Mouse (Mus musculus): ENCODE measurements at regions not wholly inside any gene's neighbourhood (a gene's known extent, or its start where the extent isn't known, plus 50 kb on each side); places are given as distances from the start of the nearest gene placed in this dataset.
"Not testable (repeated sequence)": the region's sequence is repeated elsewhere in the genome, so short reads cannot be mapped to it uniquely, and the experiment has no call there.

GRCm38 (mm10) chr16:15389892-15390291 is 72.6 kb downstream of the Gm21897 start:
- 53% methylated on average over 1 of the region's 1 CpGs for WGBS
- Histone ChIP-seq H3K9ac (ENCODE audit: low read depth, low read length, severe bottlenecking) (no peak overlapping the region), H3K4me3 (replicated peaks; ENCODE audit: low read length) (no peak overlapping the region), H3K9me3 (ENCODE audit: control insufficient read depth, low read length) (no peaks in the 10 kb centered on the region), H3K36me3 (ENCODE audit: control insufficient read depth, insufficient read depth, low read length) (no peaks in the 10 kb centered on the region), H3K4me2 (replicated peaks; ENCODE audit: low read depth, low read length, severe bottlenecking) (no peak overlapping the region), H3K27ac (replicated peaks; ENCODE audit: low read depth, low read length) (no peak overlapping the region), H3K27me3 (ENCODE audit: control insufficient read depth, insufficient read depth, low read length) (no peaks in the 10 kb centered on the region), H3K4me1 (ENCODE audit: control insufficient read depth, insufficient read depth, low read length) (no peaks in the 10 kb centered on the region)
- DNase-seq (ENCODE audit: low spot score) (no peak), ATAC-seq (ENCODE audit: low FRiP score, low read depth) (no peak)
- TF ChIP-seq POLR2A (IDR thresholded peaks at IDR 0.05; ENCODE audit: borderline replicate concordance, extremely low read depth, insufficient read depth, insufficient read length): no peak

- no peaks in the 10 kb centered on the region for H3K9me3 ChIP-seq (ENCODE audit: control insufficient read depth, low read length)
- no peaks in the 10 kb centered on the region for H3K27me3 ChIP-seq (ENCODE audit: control insufficient read depth, insufficient read depth, low read length)
- H3K36me3 ChIP-seq (ENCODE audit: control insufficient read depth, insufficient read depth, low read length): no peaks in the 10 kb centered on the region
- DNase-seq (ENCODE audit: low spot score): no peak
- TF ChIP-seq POLR2A (IDR thresholded peaks at IDR 0.05; ENCODE audit: borderline replicate concordance, extremely low read depth, insufficient read depth, insufficient read length): no peak
- H3K4me1 ChIP-seq (ENCODE audit: control insufficient read depth, insufficient read depth, low read length): no peaks in the 10 kb centered on the region
- H3K4me2 ChIP-seq (replicated peaks; ENCODE audit: low read depth, low read length, severe bottlenecking): no peak overlapping the region
- 0 out of 2 replicates have a peak overlapping the region, but pooled peaks have one; percentile 16 for H3K27ac ChIP-seq (replicated peaks; ENCODE audit: low read depth, low read length)
- WGBS: 65% methylated on average over 3 of the region's 3 CpGs
- H3K4me3 ChIP-seq (replicated peaks; ENCODE audit: low read length): no peak overlapping the region
- H3K9ac ChIP-seq (ENCODE audit: low read depth, low read length, severe bottlenecking): no peak overlapping the region
- ATAC-seq (ENCODE audit: low FRiP score, low read depth): no peak
These were observed 113.1 kb downstream of the Gm21897 start for GRCm38 (mm10) chr16:15430352-15430751.

GRCm38 (mm10) chr16:15432681-15433080 is 115.4 kb downstream of the Gm21897 start:
- no peak overlapping the region for H3K4me3 ChIP-seq (replicated peaks; ENCODE audit: low read length)
- no peaks in the 10 kb centered on the region for H3K36me3 ChIP-seq (ENCODE audit: control insufficient read depth, insufficient read depth, low read length)
- H3K4me1 ChIP-seq (ENCODE audit: control insufficient read depth, insufficient read depth, low read length): no peaks in the 10 kb centered on the region
- H3K27me3 ChIP-seq (ENCODE audit: control insufficient read depth, insufficient read depth, low read length): no peaks in the 10 kb centered on the region
- H3K27ac ChIP-seq (replicated peaks; ENCODE audit: low read depth, low read length): no peak overlapping the region
- H3K4me2 ChIP-seq (replicated peaks; ENCODE audit: low read depth, low read length, severe bottlenecking): no peak overlapping the region
- TF ChIP-seq POLR2A (IDR thresholded peaks at IDR 0.05; ENCODE audit: borderline replicate concordance, extremely low read depth, insufficient read depth, insufficient read length): no peak
- no peaks in the 10 kb centered on the region for H3K9me3 ChIP-seq (ENCODE audit: control insufficient read depth, low read length)
- no peak for DNase-seq (ENCODE audit: low spot score)
- no peak overlapping the region for H3K9ac ChIP-seq (ENCODE audit: low read depth, low read length, severe bottlenecking)
- ATAC-seq (ENCODE audit: low FRiP score, low read depth): no peak

- H3K27me3 ChIP-seq (ENCODE audit: control insufficient read depth, insufficient read depth, low read length); H3K4me2 ChIP-seq (replicated peaks; ENCODE audit: low read depth, low read length, severe bottlenecking); ATAC-seq (ENCODE audit: low FRiP score, low read depth); DNase-seq (ENCODE audit: low spot score); H3K4me3 ChIP-seq (replicated peaks; ENCODE audit: low read length); H3K9ac ChIP-seq (ENCODE audit: low read depth, low read length, severe bottlenecking); H3K9me3 ChIP-seq (ENCODE audit: control insufficient read depth, low read length); H3K4me1 ChIP-seq (ENCODE audit: control insufficient read depth, insufficient read depth, low read length); H3K27ac ChIP-seq (replicated peaks; ENCODE audit: low read depth, low read length); H3K36me3 ChIP-seq (ENCODE audit: control insufficient read depth, insufficient read depth, low read length): not testable (repeated sequence)
These were observed 145.6 kb downstream of the Gm21897 start for GRCm38 (mm10) chr16:15462856-15463255.

- no peak overlapping the region for H3K27ac ChIP-seq (replicated peaks; ENCODE audit: low read depth, low read length)
- H3K27me3 ChIP-seq (ENCODE audit: control insufficient read depth, insufficient read depth, low read length): no peaks in the 10 kb centered on the region
- H3K4me1 ChIP-seq (ENCODE audit: control insufficient read depth, insufficient read depth, low read length): no peaks in the 10 kb centered on the region
- H3K36me3 ChIP-seq (ENCODE audit: control insufficient read depth, insufficient read depth, low read length): no peaks in the 10 kb centered on the region
- no peak for TF ChIP-seq POLR2A (IDR thresholded peaks at IDR 0.05; ENCODE audit: borderline replicate concordance, extremely low read depth, insufficient read depth, insufficient read length)
- H3K4me3 ChIP-seq (replicated peaks; ENCODE audit: low read length): no peak overlapping the region
- no peak overlapping the region for H3K9ac ChIP-seq (ENCODE audit: low read depth, low read length, severe bottlenecking)
- 82% methylated on average over 4 of the region's 4 CpGs for WGBS
- no peaks in the 10 kb centered on the region for H3K9me3 ChIP-seq (ENCODE audit: control insufficient read depth, low read length)
- DNase-seq (ENCODE audit: low spot score) (no peak), ATAC-seq (ENCODE audit: low FRiP score, low read depth) (no peak)
- no peak overlapping the region for H3K4me2 ChIP-seq (replicated peaks; ENCODE audit: low read depth, low read length, severe bottlenecking)
These were observed 156.6 kb downstream of the Gm21897 start for GRCm38 (mm10) chr16:15473875-15474274.

- no peaks in the 10 kb centered on the region for H3K4me1 ChIP-seq (ENCODE audit: control insufficient read depth, insufficient read depth, low read length)
- H3K9ac ChIP-seq (ENCODE audit: low read depth, low read length, severe bottlenecking): no peak overlapping the region
- DNase-seq (ENCODE audit: low spot score): no peak
- TF ChIP-seq POLR2A (IDR thresholded peaks at IDR 0.05; ENCODE audit: borderline replicate concordance, extremely low read depth, insufficient read depth, insufficient read length): no peak
- no peaks in the 10 kb centered on the region for H3K9me3 ChIP-seq (ENCODE audit: control insufficient read depth, low read length)
- H3K27me3 ChIP-seq (ENCODE audit: control insufficient read depth, insufficient read depth, low read length): no peaks in the 10 kb centered on the region
- no peak overlapping the region for H3K27ac ChIP-seq (replicated peaks; ENCODE audit: low read depth, low read length)
- no peaks in the 10 kb centered on the region for H3K36me3 ChIP-seq (ENCODE audit: control insufficient read depth, insufficient read depth, low read length)
- H3K4me3 ChIP-seq (replicated peaks; ENCODE audit: low read length): no peak overlapping the region
- ATAC-seq (ENCODE audit: low FRiP score, low read depth): no peak
- 71% methylated on average over 1 of the region's 1 CpGs for WGBS
- H3K4me2 ChIP-seq (replicated peaks; ENCODE audit: low read depth, low read length, severe bottlenecking): no peak overlapping the region
These were observed 161.6 kb downstream of the Gm21897 start for GRCm38 (mm10) chr16:15478876-15479275.

Data from limb, embryonic 14.5 days (tissue).